Mouse (Mus musculus) CH12.LX (cell line): ENCODE measurements around the gene Zfp128. TPM values are rescaled to one million over a fixed set of nuclear protein-coding genes. Genes with fewer than 3 reads are reported as not detected.

Experiments used
- DNase-seq: peaks from one replicate; pipeline ENCODE4 v3.0.0-alpha.2; 2013; ENCODE audit errors: extremely low read depth
- H3K27ac ChIP-seq: 2 replicates; pipeline ENCODE4 v1.5.1; 2012; ENCODE audit warnings: low read depth, mild to moderate bottlenecking, control low read depth, moderate library complexity; ENCODE audit not compliant: insufficient read depth
- H3K27me3 ChIP-seq: replicated peaks from 2 replicates; pipeline ENCODE3; 2012; ENCODE audit warnings: inconsistent platforms
- H3K36me3 ChIP-seq, 2 experiments: replicated peaks in 1 of 2; 2 replicates each; pipeline versions ENCODE3 to v1.6.1; 2012; ENCODE audit warnings: inconsistent platforms in 1 of 2, low read length in 1 of 2, mild to moderate bottlenecking in 1 of 2, mixed read lengths in 1 of 2, moderate library complexity in 1 of 2; ENCODE audit not compliant: control insufficient read depth in 1 of 2, insufficient read depth in 1 of 2
- H3K4me1 ChIP-seq, 2 experiments: 2 replicates each; pipeline ENCODE4 v1.6.1; 2012; ENCODE audit warnings: inconsistent platforms in 1 of 2, moderate library complexity in 1 of 2; ENCODE audit not compliant: insufficient read depth in 2 of 2, control insufficient read depth in 1 of 2
- H3K4me2 ChIP-seq: 2 replicates; pipeline ENCODE4 v1.6.1; 2012; ENCODE audit warnings: low read depth, mild to moderate bottlenecking, control low read depth; ENCODE audit not compliant: poor library complexity, insufficient read depth, severe bottlenecking
- H3K4me3 ChIP-seq, 3 experiments: fragments of 150-350 bp in 1 of 3; sonication (generic) in 1 of 3; replicated peaks in 1 of 3; 2 replicates each; pipeline versions ENCODE3 to v1.5.1; 2011 to 2012; ENCODE audit warnings: low read depth in 2 of 3, low read length in 2 of 3, mild to moderate bottlenecking in 2 of 3, moderate library complexity in 2 of 3, control low read depth in 1 of 3, improper control_type of control experiment in 1 of 3, inconsistent platforms in 1 of 3, mixed read lengths in 1 of 3; ENCODE audit not compliant: poor library complexity in 1 of 3
- H3K79me2 ChIP-seq: replicated peaks from 2 replicates; pipeline ENCODE4 v1.6.1; 2012; ENCODE audit warnings: mild to moderate bottlenecking, moderate library complexity; ENCODE audit not compliant: control insufficient read depth, poor library complexity, insufficient read depth, severe bottlenecking; ENCODE audit errors: extremely low read depth
- H3K9ac ChIP-seq: 2 replicates; pipeline ENCODE4 v1.6.1; 2012; ENCODE audit warnings: low read depth, mild to moderate bottlenecking, control low read depth, moderate library complexity; ENCODE audit not compliant: insufficient read depth
- H3K9me3 ChIP-seq: replicated peaks from 2 replicates; pipeline ENCODE3; 2012; ENCODE audit warnings: low read length, inconsistent platforms, mixed read lengths
- BHLHE40 ChIP-seq: IDR thresholded peaks from 2 replicates; pipeline ENCODE4 v1.6.1; 2011; ENCODE audit warnings: mild to moderate bottlenecking, low read depth, low read length, improper control_type of control experiment
- CTCF ChIP-seq, 2 experiments: IDR thresholded peaks in 1 of 2; conservative IDR thresholded peaks in 1 of 2; 2 replicates each; pipeline ENCODE4 v1.5.1; 2011 to 2012; ENCODE audit warnings: low read depth in 2 of 2, low read length in 2 of 2, improper control_type of control experiment in 1 of 2, inconsistent platforms in 1 of 2, mild to moderate bottlenecking in 1 of 2, moderate library complexity in 1 of 2
- E2F4 ChIP-seq: IDR thresholded peaks from 2 replicates; pipeline ENCODE4 v1.6.1; 2011; ENCODE audit warnings: low read depth, low read length, improper control_type of control experiment; ENCODE audit not compliant: insufficient replicate concordance
- ELF1 ChIP-seq: IDR thresholded peaks from 2 replicates; pipeline ENCODE4 v1.6.1; 2014; ENCODE audit warnings: low read depth, mild to moderate bottlenecking, inconsistent platforms, low read length, improper control_type of control experiment
- ETS1 ChIP-seq: conservative IDR thresholded peaks from 2 replicates; pipeline ENCODE4 v1.6.1; 2012; ENCODE audit warnings: low read depth, mild to moderate bottlenecking, inconsistent platforms, low read length, improper control_type of control experiment, moderate library complexity
- GABPA ChIP-seq: IDR thresholded peaks from 2 replicates; pipeline ENCODE4 v1.6.1; 2012; ENCODE audit warnings: low read depth, low read length, improper control_type of control experiment, inconsistent platforms; ENCODE audit not compliant: insufficient replicate concordance
- JUND ChIP-seq: conservative IDR thresholded peaks from 2 replicates; pipeline ENCODE4 v1.6.1; 2011; ENCODE audit warnings: low read depth, low read length, improper control_type of control experiment
- KAT2A ChIP-seq: IDR thresholded peaks from 2 replicates; pipeline ENCODE4 v1.6.1; 2012; ENCODE audit warnings: low read length, improper control_type of control experiment, inconsistent platforms; ENCODE audit not compliant: insufficient replicate concordance
- MAFK ChIP-seq: IDR thresholded peaks from 2 replicates; pipeline ENCODE4 v1.6.1; 2011; ENCODE audit warnings: low read length, improper control_type of control experiment; ENCODE audit not compliant: insufficient replicate concordance
- MAZ ChIP-seq: IDR thresholded peaks from 2 replicates; pipeline ENCODE4 v1.6.1; 2012; ENCODE audit warnings: low read depth, mild to moderate bottlenecking, inconsistent platforms, low read length, improper control_type of control experiment, moderate library complexity
- MEF2A ChIP-seq: IDR thresholded peaks from 2 replicates; pipeline ENCODE4 v1.6.1; 2014; ENCODE audit warnings: low read depth, mild to moderate bottlenecking, inconsistent platforms, low read length, improper control_type of control experiment, borderline replicate concordance
- POLR2A ChIP-seq: IDR thresholded peaks from 2 replicates; pipeline ENCODE4 v1.6.1; 2011; ENCODE audit warnings: low read depth, mild to moderate bottlenecking, improper control_type of control experiment, low read length
- POLR2AphosphoS2 ChIP-seq: IDR thresholded peaks from 2 replicates; pipeline ENCODE4 v1.6.1; 2011; ENCODE audit warnings: low read depth, low read length, improper control_type of control experiment
- SIN3A ChIP-seq: IDR thresholded peaks from 2 replicates; pipeline ENCODE4 v1.6.1; 2012; ENCODE audit warnings: low read length, improper control_type of control experiment, inconsistent platforms
- SMC3 ChIP-seq: IDR thresholded peaks from 2 replicates; pipeline ENCODE4 v1.6.1; 2011; ENCODE audit warnings: low read depth, low read length, improper control_type of control experiment
- UBTF ChIP-seq: IDR thresholded peaks from 2 replicates; pipeline ENCODE4 v1.6.1; 2012; ENCODE audit warnings: low read depth, mild to moderate bottlenecking, inconsistent platforms, low read length, improper control_type of control experiment, moderate library complexity
- USF1 ChIP-seq: IDR thresholded peaks from 2 replicates; pipeline ENCODE4 v1.6.1; 2014; ENCODE audit warnings: low read depth, mild to moderate bottlenecking, inconsistent platforms, low read length, improper control_type of control experiment
- ZMIZ1 ChIP-seq: IDR thresholded peaks from 2 replicates; pipeline ENCODE4 v1.6.1; 2012; ENCODE audit warnings: low read depth, mild to moderate bottlenecking, inconsistent platforms, low read length, improper control_type of control experiment
- ZNF384 ChIP-seq: IDR thresholded peaks from 2 replicates; pipeline ENCODE4 v1.6.1; 2012; ENCODE audit warnings: low read depth, low read length, improper control_type of control experiment, inconsistent platforms
- dilution Hi-C: fragments of 300-500 bp; cut with MboI; formaldehyde crosslinking; loops from 2 replicates; pipeline ENCODE4 v1.14.3; 2020; ENCODE audit warnings: low sequenced_read_pairs; ENCODE audit not compliant: extremely low pct_unique_long_range_greater_than_20kb, extremely low pct_ligation_motif_present
- in situ Hi-C: fragments of 300-500 bp; cut with MboI; formaldehyde crosslinking; loops from 3 replicates; pipeline ENCODE4 v1.14.3; 2019; ENCODE audit warnings: low sequenced_read_pairs, low pct_ligation_motif_present, low pct_unique_long_range_greater_than_20kb, mixed read lengths
- polyA plus RNA-seq: library from polyadenylated mRNA; unstranded; fragments of >175 nt; gene quantifications from 2 replicates; pipeline ENCODE4 v1.2.1, GENCODE M21; 2012; ENCODE audit warnings: low read depth; ENCODE audit not compliant: insufficient read length
- total RNA-seq, 2 experiments: library from RNA; depleted of rRNA; stranded (reverse); fragments of 300-350 nt in 1 of 2; fragments of >200 nt in 1 of 2; gene quantifications; 2 replicates each; pipeline ENCODE4 v1.2.3; 2012 to 2014

Zfp128 gene
- total and polyA plus RNA-seq, 3 experiments, result 0.61 to 1.4 (median 1.2) TPM

GRCm38 (mm10) chr7:12922729-12923128 lies 41.8 kb downstream of the Zfp128 start:
- DNase-seq, result no peak
- in situ Hi-C loops (loop anchor here (10.0 kb wide), 2 partner anchors 62 to 122 kb away; no protein-coding TSS in a partner anchor), dilution Hi-C loops (no loop called here)
- H3K4me3 ChIP-seq, result peak overlapping the region; percentile 72 to 78 (median 74)
- H3K9me3 ChIP-seq, result no peaks in the 10 kb centered on the region
- peak overlapping the region; percentile 85 for H3K4me2 ChIP-seq
- peak overlapping the region; percentile 86 for H3K9ac ChIP-seq
- peaks cover 41 to 50% of the 10 kb centered on the region in 2 experiments for H3K36me3 ChIP-seq
- no peaks in the 10 kb centered on the region for H3K27me3 ChIP-seq
- peaks cover 5 to 27% of the 10 kb centered on the region in 2 experiments for H3K4me1 ChIP-seq
- TF ChIP-seq GABPA, result no peak
- TF ChIP-seq, all 38 proteins: peak for 0
- H3K27ac ChIP-seq, result no peak overlapping the region
- peaks cover 23% of the 10 kb centered on the region for H3K79me2 ChIP-seq

GRCm38 (mm10) chr7:12926316-12926715 lies 45.3 kb downstream of the Zfp128 start:
- no peak for TF ChIP-seq BHLHE40
- no peak for TF ChIP-seq ZNF384
- TF ChIP-seq POLR2A, result no peak
- no peak for TF ChIP-seq MAZ
- TF ChIP-seq SIN3A, result no peak
- no peak for TF ChIP-seq JUND
- no peak for TF ChIP-seq USF1
- no peak for TF ChIP-seq E2F4
- TF ChIP-seq CTCF (conservative IDR thresholded peaks at IDR 0.05 in 1 of 2, IDR thresholded peaks at IDR 0.05 in 1 of 2; ENCODE audit: low read depth in 2 of 2, low read length in 2 of 2), result no peak
- TF ChIP-seq ELF1, result no peak
- no peak for TF ChIP-seq POLR2AphosphoS2
- no peak for TF ChIP-seq UBTF
- TF ChIP-seq MEF2A, result no peak
- no peak for TF ChIP-seq ZMIZ1
- TF ChIP-seq KAT2A, result no peak
- no peak for TF ChIP-seq ETS1
- no peak for TF ChIP-seq MAFK
- TF ChIP-seq SMC3, result no peak
- H3K36me3 ChIP-seq, result peaks cover 47 to 74% of the 10 kb centered on the region in 2 experiments
- no peaks in the 10 kb centered on the region for H3K27me3 ChIP-seq
- H3K4me3 ChIP-seq, result no peak overlapping the region
- H3K9me3 ChIP-seq, result no peaks in the 10 kb centered on the region
- H3K4me1 ChIP-seq, result peaks cover 5 to 24% of the 10 kb centered on the region in 2 experiments
- in situ Hi-C loops (loop anchor here (10.0 kb wide), 2 partner anchors 58 to 118 kb away; no protein-coding TSS in a partner anchor), dilution Hi-C loops (no loop called here)
- no peak overlapping the region for H3K4me2 ChIP-seq
- H3K79me2 ChIP-seq, result peaks cover 23% of the 10 kb centered on the region
- no peak overlapping the region for H3K9ac ChIP-seq
- DNase-seq, result no peak
- H3K27ac ChIP-seq, result no peak overlapping the region
